Mouse (Mus musculus) liver, adult 2 months (tissue): ENCODE data around the gene Micu1. TPM values are rescaled to one million over a fixed set of nuclear protein-coding genes. Genes with fewer than 3 reads are reported as not detected.

Experiments
- DNase-seq: peaks from one replicate; pipeline ENCODE4 v3.0.0-alpha.2; 2011; ENCODE audit warnings: low read depth, low spot score; ENCODE audit errors: extremely low read depth
- H3K27ac ChIP-seq: fragments of 200-500 bp; replicated peaks from 2 replicates; pipeline ENCODE4 v1.5.1; 2012; ENCODE audit warnings: low read depth, mild to moderate bottlenecking, control low read depth, inconsistent platforms, low read length; ENCODE audit not compliant: insufficient read depth
- H3K27me3 ChIP-seq: fragments of 200-500 bp; 2 replicates; pipeline ENCODE4 v1.6.1; 2012; ENCODE audit warnings: mild to moderate bottlenecking, moderate library complexity, low read length, inconsistent platforms; ENCODE audit not compliant: control insufficient read depth, insufficient read depth
- H3K36me3 ChIP-seq: fragments of 200-500 bp; 2 replicates; pipeline ENCODE4 v1.6.1; 2012; ENCODE audit warnings: low read length, inconsistent platforms; ENCODE audit not compliant: control insufficient read depth, insufficient read depth
- H3K4me1 ChIP-seq: fragments of 200-500 bp; 2 replicates; pipeline ENCODE4 v1.6.1; 2011; ENCODE audit warnings: low read length; ENCODE audit not compliant: control insufficient read depth, insufficient read depth
- H3K4me3 ChIP-seq: fragments of 200-500 bp; 2 replicates; pipeline ENCODE4 v1.5.1; 2011; ENCODE audit warnings: low read depth, mild to moderate bottlenecking, control low read depth, low read length, moderate library complexity; ENCODE audit not compliant: insufficient read depth
- H3K79me2 ChIP-seq: fragments of 200-500 bp; 2 replicates; pipeline ENCODE4 v1.6.1; 2012; ENCODE audit warnings: inconsistent platforms, mild to moderate bottlenecking, low read length, moderate library complexity; ENCODE audit not compliant: control insufficient read depth, insufficient read depth
- H3K9ac ChIP-seq: fragments of 200-500 bp; 2 replicates; pipeline ENCODE4 v1.6.1; 2012; ENCODE audit warnings: low read depth, mild to moderate bottlenecking, control low read depth, inconsistent platforms, low read length
- CTCF ChIP-seq: fragments of 200-500 bp; IDR thresholded peaks from 2 replicates; pipeline ENCODE4 v1.5.1; 2011; ENCODE audit warnings: low read depth, low read length, control low read depth
- POLR2A ChIP-seq: fragments of 200-500 bp; IDR thresholded peaks from 2 replicates; pipeline ENCODE4 v1.6.1; 2011; ENCODE audit warnings: low read length, control low read depth; ENCODE audit not compliant: insufficient read depth; ENCODE audit errors: extremely low read depth
- WGBS: fragments of 180-500 bp; shearing (Covaris S2); methylation state at CpG from one replicate; pipeline ENCODE4 v1.1.7; 2018; 5-methylcytosine and 5-hydroxymethylcytosine counted together
- polyA plus RNA-seq: library from polyadenylated mRNA; depleted of rRNA; stranded (reverse); fragments of >200 nt; gene quantifications from 2 replicates; pipeline ENCODE4 v1.2.3, GENCODE M21; 2012
- total RNA-seq: library from RNA; depleted of rRNA; stranded (reverse); fragments of >200 nt; gene quantifications from 2 replicates; pipeline ENCODE4 v1.2.3, GENCODE M21; 2014

Gene Micu1
- total and polyA plus RNA-seq, 2 experiments: 24.1 to 24.4 TPM

GRCm38 (mm10) chr10:59844686-59845085, 142.4 kb downstream of the Micu1 start:
- no peak for TF ChIP-seq CTCF
- TF ChIP-seq POLR2A: no peak
- 0 out of 2 replicates have a peak, but pooled peaks cover 2% of the 10 kb centered on the region for H3K36me3 ChIP-seq
- H3K27me3 ChIP-seq: no peaks in the 10 kb centered on the region
- no peak overlapping the region for H3K4me3 ChIP-seq
- WGBS: 74% methylated on average over 9 of the region's 9 CpGs
- no peak for DNase-seq
- no peaks in the 10 kb centered on the region for H3K79me2 ChIP-seq
- H3K27ac ChIP-seq: no peak overlapping the region
- H3K4me1 ChIP-seq: no peaks in the 10 kb centered on the region
- no peak overlapping the region for H3K9ac ChIP-seq

- H3K4me1 ChIP-seq: no peaks in the 10 kb centered on the region
- H3K79me2 ChIP-seq: no peaks in the 10 kb centered on the region
- no peaks in the 10 kb centered on the region for H3K27me3 ChIP-seq
- H3K9ac ChIP-seq: no peak overlapping the region
- no peak overlapping the region for H3K4me3 ChIP-seq
- no peaks in the 10 kb centered on the region for H3K36me3 ChIP-seq
- no peak for DNase-seq
- no peak overlapping the region for H3K27ac ChIP-seq
- TF ChIP-seq POLR2A (no peak), CTCF (0 out of 2 replicates have a peak, but pooled peaks have one; percentile 18)
- 90% methylated on average over 6 of the region's 6 CpGs for WGBS
Measured at GRCm38 (mm10) chr10:59846416-59846815, 144.1 kb downstream of the Micu1 start.

DNA sequence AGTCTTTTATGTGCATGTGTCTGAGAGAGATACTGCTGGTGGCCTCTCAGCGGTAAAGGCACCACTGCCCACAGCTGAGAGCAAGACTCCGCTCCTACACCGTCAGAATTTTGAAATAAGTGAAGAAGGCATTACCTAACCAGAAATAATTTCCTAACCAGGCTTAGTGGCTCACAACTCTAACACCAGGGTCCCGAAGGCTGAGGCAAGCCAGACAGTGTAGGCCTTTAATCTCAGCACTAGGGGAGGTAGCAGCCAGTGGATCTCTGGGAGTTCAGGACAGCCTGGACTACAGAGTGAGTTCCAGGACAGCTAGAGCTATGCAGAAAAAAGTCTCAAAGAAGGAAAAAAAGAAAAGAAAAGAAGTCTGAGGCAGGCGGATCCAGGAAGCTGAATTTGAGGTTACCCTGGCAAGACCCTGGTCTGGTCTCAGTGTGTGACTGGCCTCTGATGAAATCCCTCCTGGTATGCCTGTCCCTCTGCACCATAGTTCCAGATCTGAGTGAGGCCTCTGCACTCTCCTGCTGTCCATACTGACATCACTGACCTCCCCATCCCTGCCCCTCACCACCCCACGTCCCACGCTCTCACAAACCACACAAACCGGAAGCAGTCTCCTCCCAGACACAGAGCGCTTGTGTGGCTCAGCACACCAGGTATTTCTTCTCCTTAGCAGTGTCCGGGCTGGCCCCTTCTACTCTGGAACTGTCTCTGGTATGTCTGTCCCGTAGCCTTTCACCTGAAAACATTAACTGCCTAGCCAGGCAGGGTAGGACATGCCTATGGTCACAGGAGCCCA, 146.0 kb downstream of the Micu1 start:
- H3K9ac ChIP-seq: no peak overlapping the region
- TF ChIP-seq CTCF (no peak), POLR2A (no peak)
- no peak for DNase-seq
- 94% methylated on average over 11 of the region's 11 CpGs for WGBS
- H3K79me2 ChIP-seq: no peaks in the 10 kb centered on the region
- H3K4me1 ChIP-seq: no peaks in the 10 kb centered on the region
- no peak overlapping the region for H3K4me3 ChIP-seq
- H3K27ac ChIP-seq: no peak overlapping the region
- H3K27me3 ChIP-seq: no peaks in the 10 kb centered on the region
- H3K36me3 ChIP-seq: no peaks in the 10 kb centered on the region

GRCm38 (mm10) chr10:59848953-59849352, 146.7 kb downstream of the Micu1 start:
- 84% methylated on average over 9 of the region's 9 CpGs for WGBS
- H3K4me3 ChIP-seq: no peak overlapping the region
- no peak overlapping the region for H3K9ac ChIP-seq
- H3K27me3 ChIP-seq: no peaks in the 10 kb centered on the region
- no peak for DNase-seq
- no peak overlapping the region for H3K27ac ChIP-seq
- no peak for TF ChIP-seq CTCF
- TF ChIP-seq POLR2A: no peak
- H3K4me1 ChIP-seq: no peaks in the 10 kb centered on the region
- H3K79me2 ChIP-seq: no peaks in the 10 kb centered on the region
- no peaks in the 10 kb centered on the region for H3K36me3 ChIP-seq

DNA sequence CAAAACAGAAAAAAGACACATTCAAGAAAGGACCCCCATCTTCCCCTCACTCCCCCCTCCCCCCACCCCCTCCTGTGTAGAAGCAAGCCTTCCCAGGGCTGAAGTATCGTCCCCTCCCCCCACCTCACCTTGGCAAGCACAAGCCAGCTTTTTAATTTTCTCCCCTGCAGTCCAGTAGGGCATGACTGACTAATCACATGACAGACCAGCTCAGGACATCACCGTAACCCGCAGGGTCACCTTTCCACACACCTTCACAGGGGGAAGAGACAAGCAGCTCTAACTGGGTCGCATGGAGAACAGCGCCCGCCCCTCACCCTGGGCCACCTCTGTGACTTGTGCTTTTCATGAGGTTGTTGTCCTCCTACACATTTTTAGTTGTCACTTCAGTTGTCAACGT, 147.1 kb downstream of the Micu1 start:
- Histone ChIP-seq H3K27ac (no peak overlapping the region), H3K27me3 (no peaks in the 10 kb centered on the region), H3K4me3 (no peak overlapping the region), H3K79me2 (no peaks in the 10 kb centered on the region), H3K9ac (no peak overlapping the region), H3K36me3 (no peaks in the 10 kb centered on the region), H3K4me1 (no peaks in the 10 kb centered on the region)
- 74% methylated on average over 7 of the region's 7 CpGs for WGBS
- no peak for TF ChIP-seq CTCF
- TF ChIP-seq POLR2A: no peak
- DNase-seq: peak; percentile 12

- H3K79me2 ChIP-seq: no peaks in the 10 kb centered on the region
- 0 out of 2 replicates have a peak, but pooled peaks cover 4% of the 10 kb centered on the region for H3K4me1 ChIP-seq
- H3K4me3 ChIP-seq: no peak overlapping the region
- no peaks in the 10 kb centered on the region for H3K36me3 ChIP-seq
- DNase-seq: peak; percentile 40
- H3K27me3 ChIP-seq: no peaks in the 10 kb centered on the region
- WGBS: 73% methylated on average over 5 of the region's 5 CpGs
- TF ChIP-seq CTCF (no peak), POLR2A (no peak)
- H3K9ac ChIP-seq: no peak overlapping the region
- no peak overlapping the region for H3K27ac ChIP-seq
Measured at GRCm38 (mm10) chr10:59857157-59857556, 154.9 kb downstream of the Micu1 start.
